Mouse (Mus musculus): ENCODE results near the gene Ahnak. TPM values are rescaled to one million over a fixed set of nuclear protein-coding genes. Genes with fewer than 3 reads are reported as not detected.

The Ahnak gene
- polyA plus RNA-seq, 1 experiment from 2014 or later, result 1.6 TPM

DNA sequence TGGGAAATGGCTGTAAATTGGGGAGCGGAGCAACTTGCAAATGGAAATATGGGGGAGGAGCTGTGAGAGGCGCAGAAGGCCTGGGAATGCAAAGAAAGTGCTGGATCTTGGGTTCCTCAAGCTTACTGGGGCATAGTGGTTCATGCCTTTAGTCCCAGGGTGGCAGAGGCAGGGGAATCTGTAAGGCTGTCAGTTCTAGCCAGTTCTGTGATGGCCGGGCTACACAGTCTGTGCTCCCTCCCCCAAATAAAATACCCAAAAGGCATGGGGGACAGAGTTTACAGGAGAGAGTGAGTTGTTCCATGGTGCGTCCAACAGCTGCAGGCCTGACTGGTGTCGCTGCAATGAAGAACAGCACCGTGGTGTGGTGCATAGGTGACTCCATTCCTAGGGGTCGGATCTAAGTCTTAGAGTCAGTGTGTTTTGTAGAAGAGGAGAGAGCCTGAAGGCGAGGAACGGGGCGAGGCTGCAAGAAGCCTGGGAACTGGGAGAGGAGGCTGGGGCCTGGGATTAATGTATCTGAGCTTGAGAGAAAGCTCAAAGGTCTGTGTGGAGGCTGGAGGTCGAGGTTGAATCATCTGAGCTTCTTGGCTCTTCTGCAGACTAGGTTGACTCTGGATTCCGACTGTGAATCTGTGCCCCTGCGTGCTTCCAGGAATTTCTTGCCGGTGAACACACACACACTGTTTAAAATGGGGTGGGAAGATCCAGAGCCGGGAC lies 578 bp upstream of the Ahnak start:
- H3K4me2 ChIP-seq, result peak overlapping the region; percentile 85
- no peak overlapping the region for H3K27ac ChIP-seq
- peaks cover 63% of the 10 kb centered on the region for H3K27me3 ChIP-seq
- no peaks in the 10 kb centered on the region for H3K9me3 ChIP-seq (replicated peaks)
- no peaks in the 10 kb centered on the region for H3K36me3 ChIP-seq
- no peak for DNase-seq
- peaks cover 51% of the 10 kb centered on the region for H3K4me1 ChIP-seq (replicated peaks)
- 0 out of 2 replicates have a peak overlapping the region, but pooled peaks have one; percentile 63 for H3K9ac ChIP-seq
- ATAC-seq (ENCODE audit: low read depth), result no peak
- H3K4me3 ChIP-seq (replicated peaks), result peak overlapping the region; percentile 61
- WGBS (ENCODE audit: insufficient replicate concordance), result 31% methylated on average over 15 of the region's 15 CpGs

DNA sequence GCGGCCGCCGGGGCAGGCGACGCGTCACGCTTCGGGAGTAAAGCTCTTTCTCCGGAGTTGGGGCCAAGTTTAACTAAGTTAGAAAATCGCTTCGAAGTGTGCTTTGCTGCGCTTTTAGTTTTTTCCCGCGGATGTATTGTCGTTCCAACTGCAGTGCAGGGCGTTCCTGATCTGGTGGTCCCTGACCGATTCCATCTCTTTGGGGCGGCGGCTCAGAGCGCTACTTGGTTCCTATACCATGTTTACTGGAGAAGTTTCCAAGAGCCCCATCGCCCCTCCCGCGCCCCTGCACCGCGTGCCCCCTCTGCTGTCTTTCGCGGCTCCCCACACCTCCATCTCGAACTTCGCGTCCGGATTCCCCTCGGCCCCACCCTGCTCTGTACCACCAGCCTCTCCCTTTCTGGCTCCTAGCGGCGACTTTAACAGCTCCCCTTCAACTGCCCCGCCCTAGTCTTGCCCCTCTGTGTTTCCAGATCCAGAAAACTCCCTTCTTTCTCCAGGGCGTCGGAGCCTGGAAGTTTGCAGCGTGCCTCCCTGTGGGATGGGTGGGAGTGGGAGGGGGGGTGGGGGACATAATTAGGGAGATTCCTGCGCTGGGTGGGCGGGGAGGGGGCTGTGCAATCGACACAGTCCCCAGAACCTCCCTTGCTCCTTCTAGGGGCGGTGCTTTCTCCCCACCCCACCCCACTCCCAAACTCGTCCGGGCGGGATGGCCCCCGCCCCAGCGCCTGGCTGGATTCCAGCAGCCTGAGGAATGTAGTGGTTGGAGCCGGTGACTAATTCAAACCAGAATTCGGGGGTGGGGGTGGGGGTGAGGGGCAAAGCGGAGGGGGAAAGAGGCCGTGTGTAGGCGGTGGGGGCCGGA lies 715 bp downstream of the Ahnak start:
- peaks cover 63% of the 10 kb centered on the region for H3K27me3 ChIP-seq
- under 1% methylated on average over 53 of the region's 53 CpGs for WGBS (ENCODE audit: insufficient replicate concordance)
- H3K4me3 ChIP-seq (replicated peaks), result peak overlapping the region; percentile 61
- no peaks in the 10 kb centered on the region for H3K9me3 ChIP-seq (replicated peaks)
- H3K36me3 ChIP-seq, result no peaks in the 10 kb centered on the region
- DNase-seq (no peak), ATAC-seq (ENCODE audit: low read depth) (peak; percentile 6; the same call in 1 of the 2 replicates)
- 0 out of 2 replicates have a peak overlapping the region, but pooled peaks have one; percentile 58 for H3K27ac ChIP-seq
- H3K9ac ChIP-seq, result peak overlapping the region; percentile 63
- H3K4me1 ChIP-seq (replicated peaks), result peaks cover 44% of the 10 kb centered on the region
- peak overlapping the region; percentile 85 for H3K4me2 ChIP-seq

DNA sequence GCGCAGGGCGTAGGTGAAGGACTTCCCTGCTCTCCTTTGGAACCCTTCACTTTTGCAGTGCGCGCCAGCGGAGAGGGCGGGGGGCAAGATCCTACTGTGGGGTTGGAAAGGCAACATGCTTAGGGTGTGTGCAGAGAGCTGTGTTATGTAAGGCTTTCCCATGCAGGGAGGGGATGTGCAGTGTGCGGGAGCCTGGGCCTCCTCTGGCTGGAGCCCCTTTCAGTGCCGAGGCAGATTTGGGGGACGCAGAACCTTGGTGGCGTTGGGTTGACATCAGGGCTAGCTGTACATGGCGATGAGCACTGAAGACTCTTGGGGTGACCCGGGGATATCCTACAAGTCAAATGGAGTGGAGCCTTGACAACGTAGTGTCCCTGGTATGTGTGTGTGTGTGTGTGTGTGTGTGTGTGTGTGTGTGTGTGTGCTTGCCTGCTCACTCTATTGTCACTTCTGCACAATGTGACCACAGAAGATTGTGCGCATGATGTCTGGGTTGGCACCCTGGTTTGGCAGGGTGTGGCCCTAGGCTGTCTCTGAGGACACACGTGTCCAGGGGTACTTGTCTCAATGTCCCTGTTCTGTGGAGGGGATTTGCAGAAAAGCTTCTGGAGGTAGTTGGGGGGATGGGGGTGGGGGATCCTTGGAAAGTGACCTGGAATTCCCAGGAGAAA lies 1.5 kb downstream of the Ahnak start:
- Histone ChIP-seq H3K9me3 (replicated peaks) (no peaks in the 10 kb centered on the region), H3K36me3 (no peaks in the 10 kb centered on the region), H3K4me2 (peak overlapping the region; percentile 85), H3K9ac (0 out of 2 replicates have a peak overlapping the region, but pooled peaks have one; percentile 63), H3K27ac (no peak overlapping the region), H3K4me1 (replicated peaks) (peaks cover 44% of the 10 kb centered on the region), H3K27me3 (peaks cover 60% of the 10 kb centered on the region), H3K4me3 (replicated peaks) (peak overlapping the region; percentile 61)
- ATAC-seq (ENCODE audit: low read depth), result no peak; the same call in 1 of the 2 replicates
- no peak for DNase-seq
- WGBS (ENCODE audit: insufficient replicate concordance), result 24% methylated on average over 15 of the region's 15 CpGs

DNA sequence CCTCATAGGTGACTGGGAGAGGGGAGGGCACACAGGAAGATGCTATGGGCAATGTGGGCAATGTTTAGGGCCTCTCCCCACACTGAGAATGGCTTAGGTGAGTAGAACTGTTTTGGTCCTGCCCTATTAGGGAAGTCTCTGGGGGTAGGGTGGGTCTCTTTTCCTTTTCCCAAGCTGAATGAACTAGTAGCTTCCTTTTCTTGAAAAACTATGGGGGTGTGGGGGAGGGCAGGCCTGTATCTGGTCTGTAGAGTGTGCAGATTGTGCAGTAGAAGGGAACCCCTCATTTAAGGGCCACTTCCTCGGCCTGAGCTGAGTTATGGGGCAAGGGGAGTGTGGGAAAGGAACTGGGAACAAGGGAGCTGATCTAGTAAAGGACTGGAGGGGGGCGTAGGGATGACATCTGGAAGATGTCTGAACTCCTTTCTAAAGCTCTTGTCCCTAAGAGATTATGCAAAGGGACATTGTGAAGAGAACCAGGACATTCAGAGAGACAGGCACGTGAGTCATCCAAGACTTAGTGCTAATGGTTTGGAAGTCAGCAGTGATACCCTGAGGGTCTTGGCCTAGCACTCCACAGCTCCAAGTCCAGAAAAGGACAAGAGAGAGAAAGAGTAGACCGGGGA lies 2.3 kb downstream of the Ahnak start:
- Histone ChIP-seq H3K4me2 (peak overlapping the region; percentile 85; the same call in 1 of the 2 replicates), H3K36me3 (no peaks in the 10 kb centered on the region), H3K27me3 (peaks cover 58% of the 10 kb centered on the region), H3K4me1 (replicated peaks) (peaks cover 44% of the 10 kb centered on the region), H3K9me3 (replicated peaks) (no peaks in the 10 kb centered on the region), H3K27ac (no peak overlapping the region), H3K4me3 (replicated peaks) (no peak overlapping the region), H3K9ac (no peak overlapping the region)
- ATAC-seq (ENCODE audit: low read depth) (no peak), DNase-seq (no peak)
- WGBS (ENCODE audit: insufficient replicate concordance), result 56% methylated on average over 4 of the region's 4 CpGs

DNA sequence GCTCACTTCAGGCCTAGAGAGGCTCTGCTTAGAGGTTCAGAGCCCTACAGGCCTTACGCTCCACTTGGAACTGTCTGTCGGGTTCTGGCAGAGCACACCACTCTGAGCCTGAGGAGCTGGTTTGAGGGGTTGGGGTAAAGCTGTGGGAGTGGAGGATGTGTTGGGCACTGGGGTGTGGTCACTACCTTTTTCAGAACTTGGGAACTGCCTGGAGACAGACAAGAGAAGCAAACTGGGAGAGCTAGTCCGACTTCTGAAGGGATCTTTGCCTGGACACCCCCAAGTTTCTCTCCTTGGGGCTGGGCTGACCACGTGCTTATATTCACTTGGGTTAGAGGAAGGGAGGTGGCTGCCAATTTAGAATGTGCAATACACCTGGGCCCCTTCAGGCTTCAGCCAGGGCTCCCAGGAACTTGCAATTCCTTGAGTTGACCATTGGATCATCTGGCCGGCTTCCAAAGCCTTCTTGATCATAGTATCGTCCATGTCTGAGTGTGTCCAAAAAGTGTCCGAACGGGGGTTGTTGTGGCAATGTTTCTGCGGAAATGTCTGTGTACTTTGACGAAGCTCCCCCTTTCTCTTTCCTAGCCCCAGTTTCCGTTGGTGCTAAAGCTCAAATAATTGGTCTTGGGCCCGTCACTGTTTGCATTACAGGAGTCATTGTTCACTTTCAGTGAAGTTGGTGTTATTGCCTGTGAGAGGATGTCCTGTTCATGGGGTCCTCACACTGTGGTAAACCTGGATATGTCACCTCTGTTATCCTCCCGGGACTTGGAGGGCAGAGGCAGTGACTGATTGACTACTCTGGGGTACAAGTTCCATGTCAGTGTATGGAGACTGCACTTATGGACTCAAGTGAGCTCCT lies 3.0 kb downstream of the Ahnak start:
- H3K4me2 ChIP-seq, result 0 out of 2 replicates have a peak overlapping the region, but pooled peaks have one; percentile 3

DNA sequence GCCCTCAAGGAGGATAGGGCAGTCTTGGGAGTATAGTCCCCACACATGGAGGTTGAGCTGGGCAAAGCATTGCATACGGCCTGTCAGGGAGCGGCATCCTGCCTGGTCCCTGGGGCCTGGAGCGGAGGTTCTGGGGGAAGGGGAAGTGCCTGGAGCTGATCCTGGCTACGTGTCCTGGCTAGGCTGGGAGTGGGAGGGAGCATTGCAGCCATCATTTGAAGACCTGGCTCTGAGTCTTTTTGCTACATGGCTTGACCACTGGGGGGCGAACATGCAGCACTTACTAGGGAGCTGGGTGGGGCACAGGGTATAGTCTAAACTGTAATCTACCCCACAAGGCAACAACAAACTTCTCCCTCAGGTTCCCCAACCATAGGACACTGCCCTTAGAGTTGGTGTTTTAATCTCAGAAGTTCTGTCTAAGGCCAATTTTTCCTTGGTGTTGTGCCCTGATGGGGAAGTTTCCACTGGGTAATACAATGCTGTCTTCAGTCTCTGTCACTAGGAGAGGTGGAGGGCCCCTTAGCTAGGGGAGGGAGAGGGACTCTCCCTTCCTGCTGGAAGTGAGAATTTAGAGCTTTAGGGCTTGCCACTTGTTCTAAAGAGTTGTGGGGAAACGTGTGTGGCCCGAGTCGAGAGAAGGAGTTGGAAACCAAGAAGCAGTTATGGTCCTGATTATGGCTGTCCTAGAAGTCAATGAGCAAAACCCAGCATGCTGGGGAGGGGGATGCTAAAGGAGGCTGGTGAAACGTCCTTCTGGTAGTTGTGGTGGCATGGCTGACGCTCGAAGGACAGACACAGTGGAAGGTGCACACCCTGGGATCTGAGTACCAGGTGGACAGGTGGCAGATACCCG lies 3.9 kb downstream of the Ahnak start:
- peaks cover 41% of the 10 kb centered on the region for H3K27me3 ChIP-seq
- H3K4me2 ChIP-seq, result no peak overlapping the region
- peak; percentile 59 for DNase-seq
- H3K9me3 ChIP-seq (replicated peaks), result no peaks in the 10 kb centered on the region
- peak; percentile 38 for ATAC-seq (ENCODE audit: low read depth)
- H3K27ac ChIP-seq, result no peak overlapping the region
- H3K4me3 ChIP-seq (replicated peaks), result no peak overlapping the region
- no peaks in the 10 kb centered on the region for H3K36me3 ChIP-seq
- peaks cover 51% of the 10 kb centered on the region for H3K4me1 ChIP-seq (replicated peaks)
- no peak overlapping the region for H3K9ac ChIP-seq
- whole genome bisulfite sequencing (ENCODE audit: insufficient replicate concordance), result 25% methylated on average over 12 of the region's 12 CpGs

More for the DNA sequence above, 3.0 kb downstream of the Ahnak start:
- Histone ChIP-seq H3K27me3 (peaks cover 50% of the 10 kb centered on the region), H3K9ac (no peak overlapping the region), H3K27ac (no peak overlapping the region), H3K9me3 (replicated peaks) (no peaks in the 10 kb centered on the region), H3K4me1 (replicated peaks) (peaks cover 45% of the 10 kb centered on the region), H3K4me3 (replicated peaks) (no peak overlapping the region), H3K36me3 (no peaks in the 10 kb centered on the region)
- WGBS (ENCODE audit: insufficient replicate concordance), result 72% methylated on average over 13 of the region's 13 CpGs
- no peak for DNase-seq
- ATAC-seq (ENCODE audit: low read depth), result no peak

DNA sequence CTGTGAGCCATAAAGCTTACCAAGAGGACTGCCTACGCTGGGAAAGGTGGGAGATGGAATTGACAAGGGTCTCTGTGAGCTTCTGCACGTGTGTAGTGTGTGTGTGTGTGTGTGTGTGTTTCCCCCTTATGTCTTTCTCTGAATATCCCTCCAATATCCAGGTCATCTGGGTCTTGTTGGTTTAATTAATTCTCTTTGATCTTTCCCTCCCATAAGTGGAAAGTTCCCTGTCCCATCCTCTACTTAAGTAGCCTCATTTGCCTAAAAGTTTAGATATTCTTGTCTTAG lies 4.5 kb downstream of the Ahnak start:
- DNase-seq, result no peak
- Histone ChIP-seq H3K4me2 (no peak overlapping the region), H3K9me3 (replicated peaks) (no peaks in the 10 kb centered on the region), H3K4me3 (replicated peaks) (no peak overlapping the region), H3K27ac (no peak overlapping the region), H3K4me1 (replicated peaks) (peaks cover 51% of the 10 kb centered on the region), H3K36me3 (no peaks in the 10 kb centered on the region), H3K27me3 (peaks cover 36% of the 10 kb centered on the region), H3K9ac (no peak overlapping the region)
- WGBS (ENCODE audit: insufficient replicate concordance), result 42% methylated on average over 2 of the region's 2 CpGs
- ATAC-seq (ENCODE audit: low read depth), result no peak

DNA sequence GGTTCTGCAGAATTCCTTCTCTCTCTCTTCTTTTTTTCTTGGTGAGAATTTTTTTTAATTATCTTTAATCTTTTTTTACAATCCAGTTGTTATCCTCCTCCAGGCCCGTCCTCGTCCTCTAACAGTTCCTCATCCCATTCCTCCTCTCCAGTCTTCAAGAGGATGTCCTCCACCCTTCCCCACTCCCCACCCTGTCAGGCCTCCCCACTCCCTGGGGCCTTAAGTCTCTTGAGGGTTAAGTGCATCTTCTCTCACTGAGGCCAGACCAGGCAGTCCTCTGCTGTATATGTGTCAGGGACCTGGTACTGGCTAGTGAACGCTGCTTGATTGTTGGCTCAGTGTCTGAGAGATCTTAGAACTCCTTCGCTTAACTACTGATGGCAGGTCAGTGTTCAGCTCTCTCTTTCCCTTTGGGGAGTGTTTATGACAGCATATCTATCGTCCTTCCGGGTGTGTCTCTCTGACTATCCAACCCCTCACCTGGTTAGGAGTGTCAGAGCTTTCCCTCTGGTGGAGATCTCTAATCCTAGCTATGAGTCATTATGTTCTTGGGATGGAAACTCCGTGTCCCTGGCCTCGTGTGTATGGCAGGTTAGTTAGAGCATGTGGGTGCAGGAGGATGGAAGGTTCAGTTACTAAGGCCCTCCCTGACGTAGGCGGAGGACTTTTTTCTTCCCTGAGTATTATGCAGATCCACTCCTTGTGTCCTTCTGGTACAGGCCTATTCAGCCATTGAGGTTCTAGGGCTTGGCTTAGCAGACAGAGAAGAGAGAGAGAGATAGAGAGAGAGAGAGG lies 5.9 kb downstream of the Ahnak start:
- Histone ChIP-seq H3K4me1 (replicated peaks) (peaks cover 40% of the 10 kb centered on the region), H3K9me3 (replicated peaks) (no peaks in the 10 kb centered on the region), H3K4me2 (no peak overlapping the region), H3K27me3 (peaks cover 21% of the 10 kb centered on the region), H3K27ac (no peak overlapping the region), H3K4me3 (replicated peaks) (no peak overlapping the region), H3K9ac (no peak overlapping the region), H3K36me3 (no peaks in the 10 kb centered on the region)
- no peak for DNase-seq
- WGBS (ENCODE audit: insufficient replicate concordance), result 62% methylated on average over 10 of the region's 10 CpGs
- no peak for ATAC-seq (ENCODE audit: low read depth)

DNA sequence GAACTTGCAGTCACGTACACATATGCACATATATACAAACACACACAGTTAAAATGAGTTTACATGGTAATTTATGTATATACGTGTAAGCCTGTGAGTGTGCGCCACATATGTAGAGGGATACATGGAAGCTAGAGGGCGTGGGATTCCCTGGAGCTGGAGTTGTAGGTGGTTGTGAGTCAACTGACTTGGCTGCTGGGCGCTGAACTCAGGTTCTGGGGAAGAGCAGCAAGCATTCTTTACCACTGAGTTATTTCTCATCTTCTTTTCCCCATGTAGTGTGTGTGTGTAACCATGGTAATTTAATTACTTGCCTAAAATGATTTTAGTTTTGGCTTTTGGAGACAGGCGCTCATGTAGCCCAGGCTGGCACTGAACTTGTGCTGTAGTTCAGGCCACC lies 7.5 kb downstream of the Ahnak start:
- Histone ChIP-seq H3K9me3 (replicated peaks) (no peaks in the 10 kb centered on the region), H3K4me1 (replicated peaks) (peaks cover 31% of the 10 kb centered on the region)

More for the DNA sequence above, 7.5 kb downstream of the Ahnak start:
- H3K4me2 ChIP-seq, result no peak overlapping the region
- H3K9ac ChIP-seq, result no peak overlapping the region
- H3K36me3 ChIP-seq, result no peaks in the 10 kb centered on the region
- DNase-seq, result no peak
- no peak for ATAC-seq (ENCODE audit: low read depth)
- WGBS (ENCODE audit: insufficient replicate concordance), result 75% methylated on average over 6 of the region's 6 CpGs
- H3K27ac ChIP-seq, result no peak overlapping the region
- no peak overlapping the region for H3K4me3 ChIP-seq (replicated peaks)
- peaks cover 5% of the 10 kb centered on the region for H3K27me3 ChIP-seq

Data from liver, embryonic 13.5 days (tissue).